9 mouse cellular contexts compared by ENCODE assay signal in genomic region chr1:133187948-133188680, GRCm38 (mm10). TPM values are rescaled to one million over a fixed set of nuclear protein-coding genes. Genes with fewer than 3 reads are reported as not detected.
DNase-seq lines count a peak whose midpoint lies in the region; ATAC-seq and TF ChIP-seq lines count a peak whose summit lies in the region.
"Had no signal": no experiment of that assay in that cellular context is flagged by ENCODE, and none has a peak within 500 bp of the region (broad histone marks: within the 10 kb centered on the region; RNA-seq: fewer than 3 reads in every experiment).

No protein-coding gene starts in this region.

- no peaks in the 10 kb centered on the region for H3K36me3 ChIP-seq in limb, embryonic 10.5 days
- no peaks in the 10 kb centered on the region for H3K36me3 ChIP-seq in stomach, embryonic 16.5 days (ENCODE audit: control insufficient read depth, insufficient read depth, low read length)

- no peak for ATAC-seq in stomach, embryonic 16.5 days (ENCODE audit: insufficient read depth, low FRiP score)

- peak; percentile 37 for DNase-seq in adrenal gland, postnatal 10 days
- no peak for DNase-seq in adrenal gland, adult 8-10 months
- peak; percentile 85 for DNase-seq in right cerebral cortex, postnatal 4 days
- no peak for DNase-seq in right cerebral cortex, adult 18-20 months
- peak; percentile 79 for DNase-seq in limb, embryonic 10.5 days (ENCODE audit: low spot score)
- DNase-seq in thymus, adult 18-20 months, result no peak
- DNase-seq in layer of hippocampus, adult 2 months (ENCODE audit: low spot score in 2 of 2), result no peak
- DNase-seq: gastrocnemius, postnatal 10 days had no signal

- no peak overlapping the region for H3K9ac ChIP-seq in stomach, embryonic 16.5 days (ENCODE audit: low read length)

- H3K4me3 ChIP-seq in limb, embryonic 10.5 days, result peak overlapping the region; percentile 19; the same call in 1 of the 2 replicates
- H3K4me3 ChIP-seq in stomach, embryonic 16.5 days (replicated peaks; ENCODE audit: low read length), result no peak overlapping the region
- H3K4me3 ChIP-seq in layer of hippocampus, adult 2 months, result no peak overlapping the region

- H3K27ac ChIP-seq in limb, embryonic 10.5 days, result peak overlapping the region; percentile 71
- H3K27ac ChIP-seq in stomach, embryonic 16.5 days (ENCODE audit: low read length), result peak overlapping the region; percentile 30; the same call in 1 of the 2 replicates
- no peak overlapping the region for H3K27ac ChIP-seq in layer of hippocampus, adult 2 months

- peaks cover 17% of the 10 kb centered on the region for H3K27me3 ChIP-seq in limb, embryonic 10.5 days (ENCODE audit: low read depth, poor library complexity, severe bottlenecking)
- H3K27me3 ChIP-seq in stomach, embryonic 16.5 days (ENCODE audit: control insufficient read depth, insufficient read depth, low read length), result no peaks in the 10 kb centered on the region

- H3K4me2 ChIP-seq in stomach, embryonic 16.5 days (ENCODE audit: low read depth, low read length), result no peak overlapping the region

- H3K9me3 ChIP-seq in limb, embryonic 10.5 days (replicated peaks), result no peaks in the 10 kb centered on the region
- H3K9me3 ChIP-seq in stomach, embryonic 16.5 days (replicated peaks; ENCODE audit: control insufficient read depth, low read length), result no peaks in the 10 kb centered on the region

- peaks cover 28% of the 10 kb centered on the region for H3K4me1 ChIP-seq in limb, embryonic 10.5 days
- peaks cover 9% of the 10 kb centered on the region for H3K4me1 ChIP-seq in stomach, embryonic 16.5 days (ENCODE audit: control insufficient read depth, insufficient read depth, low read length)

- no peak for TF ChIP-seq CTCF in layer of hippocampus, adult 2 months (conservative IDR thresholded peaks at IDR 0.05)

- 16% methylated on average over 4 of the region's 4 CpGs for WGBS in limb, embryonic 10.5 days
- 36% methylated on average over 4 of the region's 4 CpGs for WGBS in stomach, embryonic 16.5 days

RNA-seq across cellular contexts. Expression of gene Plekha6, which starts 24.1 kb away (rescaled TPM):
- total RNA-seq in adrenal gland, postnatal 10 days (2021), result 10 to 100 TPM; 16.9 to 21.7 TPM
- 10 to 100 TPM; 16.1 to 56.7 (median 33.1) TPM for total RNA-seq in adrenal gland, adult 8-10 months (2022)
- polyA plus RNA-seq in limb, embryonic 10.5 days (2016; fragmentation: Nextera tagmentation; extraction: Ambion mirVana), result 1.4 and 2.3 TPM in 2 replicates
- 17.0 and 17.7 TPM in 2 replicates for polyA plus RNA-seq in stomach, embryonic 16.5 days (2015; fragmentation: Nextera tagmentation; extraction: Ambion mirVana)
- 10 to 100 TPM; 47.6 to 55.0 TPM for total RNA-seq in layer of hippocampus, adult 2 months (2021)

RNA-seq across cellular contexts. Expression of gene Ppp1r15b, which starts 57.2 kb away (rescaled TPM):
- total RNA-seq in adrenal gland, postnatal 10 days (2021), result 100 to 1,000 TPM in 1 of 2 experiments, 10 to 100 TPM in 1; 83.1 to 108 TPM
- 10 to 100 TPM; 67.1 to 80.6 (median 71.1) TPM for total RNA-seq in adrenal gland, adult 8-10 months (2022)
- 52.3 and 52.7 TPM in 2 replicates for polyA plus RNA-seq in limb, embryonic 10.5 days (2016; fragmentation: Nextera tagmentation; extraction: Ambion mirVana)
- polyA plus RNA-seq in stomach, embryonic 16.5 days (2015; fragmentation: Nextera tagmentation; extraction: Ambion mirVana), result 55.3 and 57.0 TPM in 2 replicates
- 10 to 100 TPM; 38.5 to 39.8 TPM for total RNA-seq in layer of hippocampus, adult 2 months (2021)

Comparison
In these comparisons a context has a peak if more than half of its experiments do, and no peak if none do; other contexts are left out.
1. DNase-seq: peak in adrenal gland, postnatal 10 days (single experiment), right cerebral cortex, postnatal 4 days (single experiment) and limb, embryonic 10.5 days (single experiment); none in adrenal gland, adult 8-10 months (single experiment), right cerebral cortex, adult 18-20 months (single experiment), thymus, adult 18-20 months (0 of 2) and layer of hippocampus, adult 2 months (0 of 2).